Mouse (Mus musculus) erythroblast, embryonic 14.5 days (primary cell): ENCODE data around the gene Pcgf6.

Source experiments
- GATA1 ChIP-seq: IDR thresholded peaks from 2 replicates; pipeline ENCODE4 v1.6.1; 2012; ENCODE audit warnings: low read length, inconsistent platforms, mixed read lengths
- TAL1 ChIP-seq: IDR thresholded peaks from 3 replicates; pipeline ENCODE4 v1.6.1; 2012; ENCODE audit warnings: low read length, inconsistent platforms, mixed read lengths

GRCm38 (mm10) chr19:47024954-47025353, 25.8 kb downstream of the Pcgf6 start:
- TF ChIP-seq TAL1 (no peak), GATA1 (no peak)
